Comparison of ENCODE assay signal across 16 mouse cellular contexts in genomic region chr4:138752603-138753002, GRCm38 (mm10). TPM values are rescaled to one million over a fixed set of nuclear protein-coding genes. Genes with fewer than 3 reads are reported as not detected.
"Had no signal": no experiment of that assay in that cellular context is flagged by ENCODE, and none has a peak within 500 bp of the region (broad histone marks: within the 10 kb centered on the region; RNA-seq: fewer than 3 reads in every experiment).

No protein-coding gene starts in this region.

- DNase-seq: kidney, postnatal 25 days; layer of hippocampus, adult 9-11 months; left cerebral cortex, postnatal 4 days; lung, postnatal 14 days; right cerebral cortex, postnatal 14 days; thymus, postnatal 4 days had no signal

- H3K9me3 ChIP-seq: kidney, embryonic 15.5 days; limb, embryonic 13.5 days; lung, embryonic 15.5 days; midbrain, embryonic 12.5 days; neural tube, embryonic 13.5 days; stomach, embryonic 15.5 days had no signal

- H3K27me3 ChIP-seq: kidney, embryonic 15.5 days; lung, embryonic 15.5 days; midbrain, embryonic 12.5 days; neural tube, embryonic 13.5 days; stomach, embryonic 15.5 days had no signal

- H3K4me2 ChIP-seq: kidney, embryonic 15.5 days; limb, embryonic 13.5 days; liver, embryonic 11.5 days; lung, embryonic 15.5 days; midbrain, embryonic 12.5 days; neural tube, embryonic 13.5 days; stomach, embryonic 15.5 days had no signal

- H3K4me1 ChIP-seq: stomach, embryonic 15.5 days had no signal

- H3K9ac ChIP-seq: kidney, embryonic 15.5 days; limb, embryonic 13.5 days; lung, embryonic 15.5 days; midbrain, embryonic 12.5 days; neural tube, embryonic 13.5 days; stomach, embryonic 15.5 days had no signal

- H3K36me3 ChIP-seq: kidney, embryonic 15.5 days; limb, embryonic 13.5 days; lung, embryonic 15.5 days; midbrain, embryonic 12.5 days; neural tube, embryonic 13.5 days; stomach, embryonic 15.5 days had no signal

- H3K4me3 ChIP-seq: kidney, embryonic 15.5 days; limb, embryonic 13.5 days; lung, embryonic 15.5 days; midbrain, embryonic 12.5 days; neural tube, embryonic 13.5 days; stomach, embryonic 15.5 days had no signal

- ATAC-seq: midbrain, embryonic 16.5 days had no signal

- H3K27ac ChIP-seq: kidney, embryonic 15.5 days; limb, embryonic 13.5 days; lung, embryonic 15.5 days; midbrain, embryonic 12.5 days; neural tube, embryonic 13.5 days; stomach, embryonic 15.5 days had no signal

RNA-seq across cellular contexts. Expression of gene Pla2g2f, which starts 4.8 kb away (rescaled TPM):
- polyA plus RNA-seq: liver, embryonic 11.5 days; liver, embryonic 16.5 days; lung, embryonic 15.5 days; midbrain, embryonic 16.5 days; neural tube, embryonic 13.5 days had no signal

RNA-seq across cellular contexts. Expression of gene Pla2g2d, which starts 22.9 kb away (rescaled TPM):
- polyA plus RNA-seq: liver, embryonic 11.5 days; liver, embryonic 16.5 days; lung, embryonic 15.5 days had no signal

RNA-seq across cellular contexts. Expression of gene Pla2g2c, which starts 28.0 kb away (rescaled TPM):
- polyA plus RNA-seq: liver, embryonic 16.5 days; spleen, adult 2 months had no signal
